Mouse (Mus musculus) midbrain, embryonic 14.5 days (tissue): ENCODE results near the gene Brms1. TPM values are rescaled to one million over a fixed set of nuclear protein-coding genes. Genes with fewer than 3 reads are reported as not detected.

Experiments used
- ATAC-seq: fragments of 200-750 bp; cut with Nextera tagmentation; 2 replicates; pipeline ENCODE4 v1.8.0; 2017; ENCODE audit warnings: moderate number of reproducible peaks, moderate library complexity; ENCODE audit not compliant: low FRiP score, low TSS enrichment
- DNase-seq: peaks from one replicate; pipeline ENCODE4 v3.0.0-alpha.2; 2015
- H3K27ac ChIP-seq: fragments of 300-500 bp; sonication (generic); replicated peaks from 2 replicates; pipeline ENCODE4 v1.5.1; 2014; ENCODE audit warnings: mild to moderate bottlenecking, low read depth, low read length, moderate library complexity
- H3K27me3 ChIP-seq: fragments of 300-500 bp; sonication (generic); 2 replicates; pipeline ENCODE4 v1.6.1; 2014; ENCODE audit warnings: low read length, control low read depth, mixed read lengths; ENCODE audit not compliant: control insufficient read depth, insufficient read depth
- H3K36me3 ChIP-seq: fragments of 300-500 bp; sonication (generic); 2 replicates; pipeline ENCODE4 v1.6.1; 2014; ENCODE audit warnings: low read length, control low read depth; ENCODE audit not compliant: control insufficient read depth, insufficient read depth
- H3K4me1 ChIP-seq: fragments of 300-500 bp; sonication (generic); 2 replicates; pipeline ENCODE4 v1.6.1; 2014; ENCODE audit warnings: mild to moderate bottlenecking, antibody characterized with exemption, low read length, control low read depth; ENCODE audit not compliant: control insufficient read depth, insufficient read depth
- H3K4me2 ChIP-seq: fragments of 300-500 bp; sonication (generic); 2 replicates; pipeline ENCODE4 v1.6.1; 2014; ENCODE audit warnings: mild to moderate bottlenecking, low read length, moderate library complexity
- H3K4me3 ChIP-seq: fragments of 300-500 bp; sonication (generic); replicated peaks from 2 replicates; pipeline ENCODE4 v1.5.1; 2014; ENCODE audit warnings: low read depth, low read length
- H3K9ac ChIP-seq: fragments of 300-500 bp; sonication (generic); replicated peaks from 2 replicates; pipeline ENCODE4 v1.6.1; 2014; ENCODE audit warnings: mild to moderate bottlenecking, low read length, moderate library complexity
- H3K9me3 ChIP-seq: fragments of 300-500 bp; sonication (generic); 2 replicates; pipeline ENCODE4 v1.6.1; 2016; ENCODE audit warnings: low read length, control low read depth, mixed read lengths; ENCODE audit not compliant: control insufficient read depth
- WGBS: fragments of 180-500 bp; shearing (Covaris S2); extraction: QIAGEN DNeasy Blood & Tissue Kit; methylation state at CpG from one replicate; pipeline ENCODE4 v1.1.7; 2014; 5-methylcytosine and 5-hydroxymethylcytosine counted together
- polyA plus RNA-seq: library from polyadenylated mRNA; unstranded; fragments of >200 nt; fragmentation: Nextera tagmentation; extraction: Ambion mirVana; gene quantifications from 2 replicates; pipeline ENCODE4 v1.2.1, GENCODE M21; 2014

Gene Brms1
- polyA plus RNA-seq, 1 experiment from 2014 or later = 39.0 TPM

- H3K9me3 ChIP-seq = no peaks in the 10 kb centered on the region
- H3K27me3 ChIP-seq = no peaks in the 10 kb centered on the region
- peaks cover 5% of the 10 kb centered on the region; the same call in 1 of the 2 replicates for H3K4me1 ChIP-seq
- peaks cover 31% of the 10 kb centered on the region for H3K36me3 ChIP-seq
- no peak overlapping the region for H3K4me2 ChIP-seq
- no peak overlapping the region for H3K9ac ChIP-seq
- no peak overlapping the region for H3K4me3 ChIP-seq
- 90% methylated on average over 8 of the region's 8 CpGs for WGBS
- no peak overlapping the region for H3K27ac ChIP-seq
- no peak for DNase-seq
- ATAC-seq = no peak
Observed at GRCm38 (mm10) chr19:5026111-5026510, 15.0 kb upstream of the Brms1 start.

DNA sequence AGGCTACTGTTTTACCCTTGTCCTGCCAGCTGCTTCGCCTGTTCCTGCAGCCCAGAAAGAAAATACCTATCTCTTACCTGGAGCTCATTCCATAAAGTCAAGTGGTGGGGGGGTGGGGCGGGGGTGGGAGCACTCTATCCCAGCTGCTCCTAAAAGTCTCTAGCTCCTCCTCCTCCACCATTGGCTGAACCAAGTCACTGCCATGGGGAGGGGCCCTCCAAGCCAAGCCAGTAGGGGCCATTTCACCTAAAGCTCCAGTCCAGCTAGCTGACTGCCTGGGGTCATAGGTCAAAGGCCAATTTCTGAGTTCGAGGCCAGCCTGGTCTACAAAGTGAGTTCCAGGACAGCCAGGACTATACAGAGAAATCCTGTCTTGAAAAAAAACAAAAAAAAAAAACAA is 8.5 kb upstream of the Brms1 start:
- H3K4me2 ChIP-seq = no peak overlapping the region
- 84% methylated on average over 3 of the region's 3 CpGs for WGBS
- 0 out of 2 replicates have a peak, but pooled peaks cover under 1% of the 10 kb centered on the region for H3K4me1 ChIP-seq
- no peak for DNase-seq
- no peak overlapping the region for H3K9ac ChIP-seq
- peaks cover 32% of the 10 kb centered on the region for H3K36me3 ChIP-seq
- ATAC-seq = no peak
- H3K9me3 ChIP-seq = no peaks in the 10 kb centered on the region
- H3K27ac ChIP-seq = no peak overlapping the region
- no peak overlapping the region for H3K4me3 ChIP-seq
- no peaks in the 10 kb centered on the region for H3K27me3 ChIP-seq

DNA sequence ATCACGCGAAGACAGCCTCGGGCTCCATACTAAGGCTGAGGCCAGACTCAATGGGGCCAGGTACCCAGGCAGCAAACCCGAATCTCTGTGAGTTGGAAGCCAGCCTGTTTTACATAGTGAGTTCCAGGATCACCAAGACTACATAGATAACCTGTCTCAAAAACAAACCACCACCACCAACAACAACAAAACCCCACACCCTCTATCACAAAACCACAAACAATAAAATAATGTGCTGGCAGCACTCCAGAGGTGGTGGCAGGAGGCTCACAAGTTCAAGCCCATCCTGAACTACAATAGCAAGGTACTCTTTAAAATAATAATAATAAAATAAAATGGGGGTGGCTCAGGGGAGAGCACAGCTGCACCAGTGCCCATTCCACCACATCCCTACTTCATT is 4.6 kb upstream of the Brms1 start:
- ATAC-seq (no peak), DNase-seq (no peak)
- WGBS = 80% methylated on average over 4 of the region's 4 CpGs

DNA sequence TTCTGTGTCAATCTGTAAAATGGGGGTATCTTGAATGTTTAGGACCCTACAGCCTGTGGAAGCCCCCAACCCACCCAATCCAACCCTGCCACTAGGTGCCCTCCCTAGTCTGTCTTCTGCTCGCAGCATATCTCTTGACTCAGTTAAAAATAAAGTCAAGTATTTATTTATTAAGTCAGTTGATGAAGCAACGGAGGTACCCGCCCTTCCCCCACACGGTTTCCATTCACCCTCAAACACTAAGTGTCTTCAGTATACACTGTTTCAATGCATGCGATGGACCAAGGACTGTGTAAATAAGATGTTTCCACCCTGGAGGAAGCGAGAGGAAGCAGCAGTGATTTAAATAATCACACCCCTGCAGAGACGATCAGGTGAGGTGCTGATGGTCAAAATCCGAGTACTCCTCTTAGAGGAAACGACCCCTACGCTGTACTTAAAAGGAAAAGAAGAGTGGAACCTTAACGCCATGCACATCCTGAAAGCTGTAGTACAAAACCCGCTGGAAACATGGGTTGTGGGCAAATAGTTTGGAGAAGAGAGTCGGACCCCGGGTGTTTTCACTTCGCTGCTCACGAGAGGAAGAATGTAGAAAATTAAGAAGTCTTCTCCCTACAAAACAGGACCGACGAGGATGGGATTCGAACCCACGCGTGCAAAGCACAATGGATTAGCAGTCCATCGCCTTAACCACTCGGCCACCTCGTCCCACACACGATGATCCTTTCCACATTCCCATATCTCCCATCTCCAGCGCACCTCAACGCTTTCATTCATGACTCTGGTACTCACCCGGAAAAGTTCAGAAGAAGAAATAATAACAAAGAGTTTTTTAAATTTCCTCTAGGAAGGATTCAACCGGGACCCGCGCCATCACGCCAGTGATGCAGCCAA is 3.2 kb upstream of the Brms1 start:
- ATAC-seq (peak; percentile 69; the same call in 1 of the 2 replicates), DNase-seq (peak; percentile 90)
- Histone ChIP-seq H3K27me3 (no peaks in the 10 kb centered on the region), H3K4me3 (peak overlapping the region; percentile 89), H3K4me1 (peaks cover 25% of the 10 kb centered on the region), H3K27ac (peak overlapping the region; percentile 86), H3K36me3 (no peaks in the 10 kb centered on the region), H3K9me3 (no peaks in the 10 kb centered on the region), H3K4me2 (peak overlapping the region; percentile 86), H3K9ac (peak overlapping the region; percentile 94)
- 6% methylated on average over 32 of the region's 32 CpGs for WGBS

More for the DNA sequence above, 4.6 kb upstream of the Brms1 start:
- Histone ChIP-seq H3K4me3 (no peak overlapping the region), H3K4me2 (no peak overlapping the region), H3K27me3 (no peaks in the 10 kb centered on the region), H3K9ac (no peak overlapping the region), H3K9me3 (no peaks in the 10 kb centered on the region), H3K36me3 (0 out of 2 replicates have a peak, but pooled peaks cover under 1% of the 10 kb centered on the region), H3K4me1 (peaks cover 19% of the 10 kb centered on the region), H3K27ac (no peak overlapping the region)

DNA sequence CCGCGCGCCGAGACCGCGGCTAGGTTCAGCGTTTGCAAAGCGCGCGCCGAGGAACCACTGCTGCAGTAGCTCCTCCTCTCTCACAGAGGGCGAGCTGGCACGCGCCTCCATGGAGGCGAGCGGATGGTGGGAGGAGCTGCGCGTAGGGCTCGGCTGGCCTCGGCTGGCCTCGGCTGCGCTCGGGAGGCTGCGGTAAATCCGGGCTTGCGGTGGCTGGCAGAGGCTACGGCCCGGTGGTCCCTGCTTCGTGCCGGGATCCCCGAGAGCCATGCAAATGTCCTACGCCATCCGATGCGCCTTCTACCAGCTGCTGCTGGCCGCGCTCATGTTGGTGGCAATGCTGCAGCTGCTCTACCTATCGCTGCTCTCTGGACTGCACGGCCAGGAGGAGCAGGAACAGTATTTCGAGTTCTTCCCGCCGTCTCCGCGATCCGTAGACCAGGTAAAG is 2.4 kb upstream of the Brms1 start, which contains the start of the genes B4gat1 and AC124502.3:
TSS of gene B4gat1 (plus strand) at position 118 of the 448 bp plus-strand sequence.
TSS of gene AC124502.3 (plus strand) at position 183 of the 448 bp plus-strand sequence.
- H3K4me1 ChIP-seq = peaks cover 25% of the 10 kb centered on the region
- H3K4me2 ChIP-seq = peak within 1 kb of the TSS; percentile 86
- DNase-seq (peak; percentile 97), ATAC-seq (peak; percentile 92)
- H3K9me3 ChIP-seq = no peaks in the 10 kb centered on the region
- 0 out of 2 replicates have a peak, but pooled peaks cover under 1% of the 10 kb centered on the region for H3K36me3 ChIP-seq
- peak within 1 kb of the TSS; percentile 89 for H3K4me3 ChIP-seq
- peak within 1 kb of the TSS; percentile 94 for H3K9ac ChIP-seq
- 1% methylated on average over 43 of the region's 44 CpGs for WGBS
- H3K27ac ChIP-seq = peak within 1 kb of the TSS; percentile 86
- H3K27me3 ChIP-seq = no peaks in the 10 kb centered on the region

GRCm38 (mm10) chr19:5039301-5040114 is 1.6 kb upstream of the Brms1 start:
- H3K4me3 ChIP-seq = peak overlapping the region; percentile 89
- ATAC-seq (no peak; the same call in 1 of the 2 replicates), DNase-seq (peak; percentile 28)
- peak overlapping the region; percentile 94 for H3K9ac ChIP-seq
- 11% methylated on average over 41 of the region's 41 CpGs for WGBS
- H3K9me3 ChIP-seq = no peaks in the 10 kb centered on the region
- 0 out of 2 replicates have a peak, but pooled peaks cover 4% of the 10 kb centered on the region for H3K36me3 ChIP-seq
- peak overlapping the region; percentile 86 for H3K4me2 ChIP-seq
- no peaks in the 10 kb centered on the region for H3K27me3 ChIP-seq
- H3K4me1 ChIP-seq = peaks cover 25% of the 10 kb centered on the region
- H3K27ac ChIP-seq = peak overlapping the region; percentile 86

DNA sequence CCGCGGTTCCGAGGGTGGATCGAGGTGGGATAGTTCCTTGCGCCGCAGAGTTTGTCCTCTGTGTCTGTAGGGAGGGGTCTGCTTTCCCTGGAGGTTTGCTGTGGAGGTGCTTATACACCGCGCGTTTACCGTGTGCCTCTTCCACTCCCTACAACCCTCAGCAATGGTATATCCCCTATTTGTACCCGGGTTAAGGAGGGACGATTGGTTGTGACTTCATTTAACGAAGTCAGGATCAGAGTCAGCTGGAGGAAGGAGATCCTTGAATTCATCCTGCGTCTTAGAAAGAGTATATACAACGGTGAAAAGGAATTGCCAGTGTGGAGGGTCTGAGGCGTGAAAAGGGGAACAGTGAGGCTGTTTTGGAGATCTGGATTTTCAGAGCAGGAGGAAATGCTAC is 434 bp downstream of the Brms1 start:
- Histone ChIP-seq H3K9ac (peak overlapping the region; percentile 79), H3K27ac (peak overlapping the region; percentile 70), H3K4me1 (peaks cover 25% of the 10 kb centered on the region), H3K27me3 (no peaks in the 10 kb centered on the region), H3K4me3 (peak overlapping the region; percentile 89), H3K36me3 (peaks cover 19% of the 10 kb centered on the region), H3K9me3 (no peaks in the 10 kb centered on the region), H3K4me2 (peak overlapping the region; percentile 86)
- WGBS = 2% methylated on average over 16 of the region's 16 CpGs
- DNase-seq (no peak), ATAC-seq (no peak)

GRCm38 (mm10) chr19:5045531-5045930 is 4.4 kb downstream of the Brms1 start:
- DNase-seq (no peak), ATAC-seq (no peak)
- Histone ChIP-seq H3K27ac (no peak overlapping the region), H3K36me3 (peaks cover 48% of the 10 kb centered on the region), H3K9ac (no peak overlapping the region), H3K4me2 (no peak overlapping the region), H3K4me1 (peaks cover 14% of the 10 kb centered on the region), H3K27me3 (peaks cover 9% of the 10 kb centered on the region; the same call in 1 of the 2 replicates), H3K4me3 (no peak overlapping the region), H3K9me3 (no peaks in the 10 kb centered on the region)
- WGBS = 85% methylated on average over 4 of the region's 4 CpGs
